Mouse (Mus musculus) myocyte (in vitro differentiated cells): Measurements from ENCODE around the gene Gm28557.

Experiments
- CEBPB ChIP-seq: IDR thresholded peaks from 2 replicates; pipeline ENCODE4 v1.6.1; 2011; ENCODE audit warnings: mild to moderate bottlenecking, moderate library complexity; ENCODE audit not compliant: poor library complexity, insufficient read depth, severe bottlenecking
- E2F4 ChIP-seq: IDR thresholded peaks from one replicate; pipeline ENCODE4 v1.6.1; 2011; ENCODE audit warnings: mild to moderate bottlenecking, control low read depth, moderate library complexity; ENCODE audit not compliant: insufficient read depth
- POLR2A ChIP-seq: IDR thresholded peaks from one replicate; pipeline ENCODE4 v1.6.1; 2011; ENCODE audit warnings: low read depth, mild to moderate bottlenecking, control low read depth, moderate library complexity; ENCODE audit not compliant: insufficient read length
- POLR2AphosphoS2 ChIP-seq: IDR thresholded peaks from one replicate; pipeline ENCODE4 v1.6.1; 2011; ENCODE audit warnings: low read depth, control low read depth; ENCODE audit not compliant: insufficient read length
- SRF ChIP-seq: IDR thresholded peaks from one replicate; pipeline ENCODE4 v1.6.1; 2011; ENCODE audit warnings: low read depth; ENCODE audit not compliant: control insufficient read depth, insufficient read length

DNA sequence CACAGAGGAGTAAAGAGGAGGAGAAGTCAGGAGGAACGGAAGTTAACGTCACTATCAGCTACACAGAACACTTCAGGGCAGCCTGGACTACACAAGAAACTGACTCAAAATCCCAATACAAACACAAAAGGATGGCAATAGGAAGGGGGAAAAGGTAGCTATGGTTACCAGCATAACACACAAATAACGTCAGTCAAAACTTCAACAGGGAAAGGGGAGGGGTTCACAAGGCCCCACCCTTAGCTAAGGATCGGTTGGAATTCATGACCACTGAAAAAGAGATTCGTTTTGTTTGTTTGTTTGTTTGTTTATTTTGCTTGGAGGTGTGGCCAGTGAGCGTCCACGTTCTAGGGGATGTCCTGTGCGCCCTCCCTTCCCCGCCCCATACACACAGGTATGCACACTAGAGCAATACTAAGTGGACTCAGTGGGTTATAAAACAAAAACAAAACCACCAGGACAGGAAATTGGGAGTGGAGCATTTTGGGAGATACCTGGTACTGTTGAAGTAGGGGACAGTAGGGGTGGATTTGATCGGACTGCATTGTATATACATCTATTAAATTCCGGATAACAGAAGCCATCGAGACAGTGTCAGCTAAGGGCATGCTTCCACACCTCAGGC lies 48.1 kb downstream of the Gm28557 start:
- TF ChIP-seq POLR2AphosphoS2 (no peak), POLR2A (no peak), SRF (no peak), CEBPB (no peak), E2F4 (no peak)
